27 mouse cellular contexts compared by ENCODE assay signal in the genomic region with DNA sequence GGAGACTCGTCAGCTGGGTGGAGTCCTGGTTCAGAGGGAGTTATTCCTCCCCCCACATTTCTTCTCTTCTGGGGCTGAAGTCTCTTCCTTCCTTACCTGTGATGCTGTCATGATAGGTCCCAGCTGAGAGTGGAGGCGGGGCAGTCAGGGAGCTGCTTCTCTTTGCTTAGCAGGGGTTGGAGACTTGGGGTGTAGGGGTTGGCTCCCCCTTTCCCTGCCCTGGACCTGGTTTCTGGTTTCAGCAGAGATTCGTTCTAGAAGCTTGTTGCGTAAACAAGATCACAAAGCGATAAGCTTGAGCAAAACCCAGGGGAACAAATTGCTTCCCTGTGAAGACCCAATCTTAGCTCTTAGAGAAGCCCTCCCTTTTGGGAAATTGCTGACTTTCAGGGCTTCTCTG. TPM values are rescaled to one million over a fixed set of nuclear protein-coding genes. Genes with fewer than 3 reads are reported as not detected.
DNase-seq lines count a peak whose midpoint lies in the region; ATAC-seq and TF ChIP-seq lines count a peak whose summit lies in the region.
"Had no signal": no experiment of that assay in that cellular context is flagged by ENCODE, and none has a peak within 500 bp of the region (broad histone marks: within the 10 kb centered on the region; RNA-seq: fewer than 3 reads in every experiment).

No protein-coding gene starts in this region.

- peak overlapping the region; percentile 35; the same call in 1 of the 2 replicates for H3K27ac ChIP-seq in embryonic facial prominence, embryonic 15.5 days (replicated peaks)
- H3K27ac ChIP-seq in stomach, postnatal 0 days (replicated peaks), result peak overlapping the region; percentile 67; the same call in 1 of the 2 replicates
- H3K27ac ChIP-seq: embryonic facial prominence, embryonic 12.5 days; forebrain, embryonic 15.5 days; macrophage; midbrain, embryonic 15.5 days; neural tube, embryonic 13.5 days had no signal

- TF ChIP-seq EP300 in stomach, postnatal 0 days (optimal IDR thresholded peaks at IDR 0.05), result no peak

- 57% methylated on average over 5 of the region's 5 CpGs for WGBS in embryonic facial prominence, embryonic 15.5 days
- WGBS in stomach, postnatal 0 days, result 51% methylated on average over 5 of the region's 5 CpGs

- no peak for ATAC-seq in embryonic facial prominence, embryonic 15.5 days (ENCODE audit: insufficient number of reproducible peaks, low FRiP score, low TSS enrichment, low read depth)
- ATAC-seq in stomach, postnatal 0 days (ENCODE audit: low FRiP score, low TSS enrichment), result no peak
- ATAC-seq in inflammation-experienced regulatory T-cells, adult 6 months, result no peak
- ATAC-seq: forebrain, embryonic 15.5 days; liver, postnatal 0 days; midbrain, embryonic 15.5 days had no signal

- no peak overlapping the region for H3K9ac ChIP-seq in embryonic facial prominence, embryonic 15.5 days
- H3K9ac ChIP-seq in stomach, postnatal 0 days (ENCODE audit: low read length), result no peak overlapping the region
- H3K9ac ChIP-seq: embryonic facial prominence, embryonic 12.5 days; forebrain, embryonic 15.5 days; heart, embryonic 12.5 days; liver, postnatal 0 days; midbrain, embryonic 15.5 days; neural tube, embryonic 13.5 days had no signal

- no peak overlapping the region for H3K4me3 ChIP-seq in embryonic facial prominence, embryonic 15.5 days (replicated peaks)
- no peak overlapping the region for H3K4me3 ChIP-seq in stomach, postnatal 0 days (ENCODE audit: low read depth, low read length)
- H3K4me3 ChIP-seq: embryonic facial prominence, embryonic 12.5 days; forebrain, embryonic 15.5 days; heart, embryonic 12.5 days; midbrain, embryonic 15.5 days; neural tube, embryonic 13.5 days had no signal

- peaks cover 25% of the 10 kb centered on the region for H3K36me3 ChIP-seq in embryonic facial prominence, embryonic 15.5 days
- H3K36me3 ChIP-seq in stomach, postnatal 0 days (ENCODE audit: control insufficient read depth, insufficient read depth, low read length), result peaks cover 14% of the 10 kb centered on the region
- H3K36me3 ChIP-seq: midbrain, embryonic 15.5 days had no signal

- DNase-seq in kidney, adult 9 months, result peak; percentile 15
- DNase-seq in kidney, postnatal 14 days, result no peak
- DNase-seq in thymus, postnatal 25 days, result peak; percentile 9
- DNase-seq in thymus, postnatal 0 days (ENCODE audit: low spot score), result no peak
- no peak for DNase-seq in stomach, postnatal 0 days (ENCODE audit: low spot score)
- DNase-seq: adrenal gland, adult 2 months; cerebellum, adult 11-12 months; cerebellum, postnatal 14 days; gastrocnemius, postnatal 10 days; heart, postnatal 10 days; kidney, postnatal 36 days; layer of hippocampus, postnatal 36 days; liver; liver, postnatal 0 days; retina, postnatal 1 day; right cerebral cortex, postnatal 25 days; spleen, adult 18-20 months had no signal

- H3K27me3 ChIP-seq in embryonic facial prominence, embryonic 15.5 days, result no peaks in the 10 kb centered on the region
- H3K27me3 ChIP-seq in stomach, postnatal 0 days (ENCODE audit: control insufficient read depth, insufficient read depth, low read length), result no peaks in the 10 kb centered on the region
- H3K27me3 ChIP-seq: CH12.LX; embryonic facial prominence, embryonic 12.5 days; forebrain, embryonic 15.5 days; heart, embryonic 12.5 days; midbrain, embryonic 15.5 days; neural tube, embryonic 13.5 days had no signal

- no peaks in the 10 kb centered on the region for H3K9me3 ChIP-seq in embryonic facial prominence, embryonic 15.5 days (replicated peaks)
- no peaks in the 10 kb centered on the region for H3K9me3 ChIP-seq in stomach, postnatal 0 days (ENCODE audit: control insufficient read depth, low read length)
- H3K9me3 ChIP-seq: embryonic facial prominence, embryonic 12.5 days; forebrain, embryonic 15.5 days; G1E; heart, embryonic 12.5 days; midbrain, embryonic 15.5 days; neural tube, embryonic 13.5 days had no signal

- no peak for TF ChIP-seq CTCF in stomach, postnatal 0 days (IDR thresholded peaks at IDR 0.05; ENCODE audit: low read depth)

- peaks cover 59% of the 10 kb centered on the region for H3K4me1 ChIP-seq in embryonic facial prominence, embryonic 15.5 days
- H3K4me1 ChIP-seq in stomach, postnatal 0 days (replicated peaks; ENCODE audit: control insufficient read depth, insufficient read depth), result peaks cover 3% of the 10 kb centered on the region; the same call in 1 of the 2 replicates
- H3K4me1 ChIP-seq: forebrain, embryonic 15.5 days; midbrain, embryonic 15.5 days had no signal

- no peak overlapping the region for H3K4me2 ChIP-seq in embryonic facial prominence, embryonic 15.5 days (replicated peaks)
- no peak overlapping the region for H3K4me2 ChIP-seq in stomach, postnatal 0 days (replicated peaks; ENCODE audit: low read depth)
- H3K4me2 ChIP-seq: embryonic facial prominence, embryonic 12.5 days; forebrain, embryonic 15.5 days; heart, embryonic 12.5 days; midbrain, embryonic 15.5 days; neural tube, embryonic 13.5 days had no signal

RNA-seq across cellular contexts. Expression of a gene that starts 15.4 kb away (rescaled TPM):
- polyA plus RNA-seq in thymus, postnatal 0 days (2015; fragmentation: Nextera tagmentation; extraction: Ambion mirVana), result 16.2 TPM in 2 replicates
- 176 and 181 TPM in 2 replicates for polyA plus RNA-seq in embryonic facial prominence, embryonic 15.5 days (2015; fragmentation: Nextera tagmentation; extraction: Ambion mirVana)
- 175 and 194 TPM in 2 replicates for polyA plus RNA-seq in stomach, postnatal 0 days (2015; fragmentation: Nextera tagmentation; extraction: Ambion mirVana)
- under 1 TPM in 2 of 3 experiments, not detected in 1; 0.30 to 0.74 TPM for polyA plus RNA-seq in inflammation-experienced regulatory T-cells, adult 6 months (2017; shearing (Covaris generic))

Comparison
In these comparisons a context has a peak if more than half of its experiments do, and no peak if none do; other contexts are left out.
1. DNase-seq: peak in kidney, adult 9 months (single experiment) and thymus, postnatal 25 days (single experiment); none in kidney, postnatal 14 days (single experiment), thymus, postnatal 0 days (single experiment) and stomach, postnatal 0 days (single experiment).
2. RNA of a gene that starts 15.4 kb away (polyA plus RNA-seq): 176 to 181 TPM in embryonic facial prominence, embryonic 15.5 days and 175 to 194 TPM in stomach, postnatal 0 days; 16.2 TPM in thymus, postnatal 0 days and 0.30 to 0.74 TPM in inflammation-experienced regulatory T-cells, adult 6 months; every median in the first group is over 10 times any median in the second.